Mouse (Mus musculus) kidney, adult 2 months (tissue): ENCODE measurements at regions not wholly inside any gene's neighbourhood (a gene's known extent, or its start where the extent isn't known, plus 50 kb on each side); places are given as distances from the start of the nearest gene placed in this dataset.

ENCODE experiments used
- CTCF ChIP-seq: fragments of 200-500 bp; conservative IDR thresholded peaks from 2 replicates; pipeline ENCODE4 v1.5.1; 2011; ENCODE audit warnings: low read depth, mild to moderate bottlenecking, control low read depth, low read length, moderate library complexity, mixed read lengths; ENCODE audit not compliant: insufficient read depth, insufficient read length
- POLR2A ChIP-seq: fragments of 200-500 bp; IDR thresholded peaks from one replicate; pipeline ENCODE4 v1.6.1; 2011; ENCODE audit warnings: low read depth, low read length, control low read depth

GRCm38 (mm10) chr4:48945266-48945818, 113.7 kb upstream of the Plppr1 start:
- TF ChIP-seq POLR2A = no peak
- no peak for TF ChIP-seq CTCF
